Mouse (Mus musculus): ENCODE data around the gene Cdh6.

GRCm38 (mm10) chr15:13173840-13174617 lies 554 bp upstream of the Cdh6 start:
- no peak for TF ChIP-seq CTCF (IDR thresholded peaks at IDR 0.05; ENCODE audit: borderline replicate concordance, control insufficient read depth, extremely low read depth, insufficient read depth, low read length, poor library complexity)
- TF ChIP-seq POLR2A (IDR thresholded peaks at IDR 0.05; ENCODE audit: control insufficient read depth, extremely low read depth, insufficient read depth, low read length, poor library complexity): no peak
